Mouse (Mus musculus) megakaryocyte progenitor cell, adult 5-6 weeks (primary cell): ENCODE results near the gene Cd63. TPM values are rescaled to one million over a fixed set of nuclear protein-coding genes. Genes with fewer than 3 reads are reported as not detected.
A peak's percentile ranks its signal among the peaks of the same experiment; 100 is the strongest.

ENCODE experiments used
- ATAC-seq: replicated peaks from 2 replicates; pipeline ENCODE4 v1.8.0; 2016; ENCODE audit warnings: mild to moderate bottlenecking, moderate TSS enrichment, inconsistent platforms; ENCODE audit not compliant: poor library complexity
- total RNA-seq, 2 experiments: library from RNA; stranded (forward) in 1 of 2; stranded (reverse) in 1 of 2; fragments of 157-497, 149-512 nt in 1 of 2; fragments of 200-1000 nt in 1 of 2; gene quantifications; 2 replicates each; pipeline versions ENCODE4 v1.2.3 to v1.2.4; 2015 to 2017

The Cd63 gene
- total RNA-seq (2015) (210 and 275 TPM in 2 replicates), total RNA-seq (2017) (143 and 180 TPM in 2 replicates)

DNA sequence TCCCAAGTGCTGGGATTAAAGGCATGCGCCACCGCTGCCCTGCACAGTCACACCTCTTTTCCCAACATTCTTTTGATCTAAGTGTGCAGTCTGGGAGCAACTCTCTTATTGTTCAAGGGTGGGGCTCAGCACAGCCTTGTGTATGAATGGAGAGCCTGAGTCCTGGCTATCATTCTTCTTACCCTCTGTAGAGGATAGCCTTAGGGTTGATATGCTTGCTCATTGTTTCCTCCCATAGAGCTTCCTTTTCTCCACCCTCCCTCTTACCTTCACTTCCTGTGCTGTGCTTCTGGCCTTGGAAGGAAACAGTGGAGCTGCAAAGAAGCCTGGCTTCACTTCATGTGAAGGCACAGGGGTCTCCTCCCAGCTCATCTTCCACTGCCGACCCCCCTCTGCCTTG lies at the start of gene Cd63:
Gene Cd63 (plus strand): TSS at position 292 of the 400 bp plus-strand sequence.
- peak; percentile 17; the same call in 1 of the 2 replicates for ATAC-seq

DNA sequence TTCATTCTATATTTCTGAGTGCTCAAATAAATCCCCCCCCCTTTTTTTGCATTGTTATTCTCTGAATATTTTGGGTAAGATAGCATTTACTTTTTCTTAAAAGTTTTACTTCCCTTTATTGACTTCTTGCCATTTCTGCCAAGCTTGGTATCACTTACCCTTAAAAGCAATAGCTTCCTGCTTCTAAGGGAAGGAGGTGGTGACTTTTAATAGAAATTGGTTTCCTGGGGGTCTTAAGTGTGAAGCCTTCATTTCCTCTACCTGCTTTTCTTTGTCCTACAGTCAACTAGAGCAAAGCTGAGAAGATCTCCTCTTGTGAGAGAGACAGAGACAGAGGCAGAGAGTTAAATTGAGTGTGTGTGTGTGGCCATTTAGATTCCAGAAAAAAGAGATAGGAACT lies 39.6 kb upstream of the Cd63 start:
- ATAC-seq = no peak

DNA sequence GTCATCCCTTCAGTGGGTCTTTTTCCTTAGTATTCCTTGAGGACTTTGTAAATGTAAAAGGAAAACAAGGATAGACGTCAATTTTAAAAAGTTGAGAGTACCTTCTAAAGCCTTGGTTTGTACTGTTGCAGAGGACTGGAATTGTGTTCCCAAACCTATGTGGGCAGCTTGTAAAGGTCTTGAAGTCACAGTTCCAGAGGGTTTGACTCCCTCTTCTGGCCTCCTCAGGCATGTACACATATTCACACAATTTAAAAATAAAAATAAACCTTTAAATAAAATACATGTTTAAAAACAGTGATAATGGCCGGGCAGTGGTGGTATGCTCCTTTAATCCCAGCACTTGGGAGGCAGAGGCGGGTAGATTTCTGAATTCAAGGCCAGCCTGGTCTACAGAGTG lies 34.7 kb upstream of the Cd63 start:
- peak; percentile 79 for ATAC-seq

DNA sequence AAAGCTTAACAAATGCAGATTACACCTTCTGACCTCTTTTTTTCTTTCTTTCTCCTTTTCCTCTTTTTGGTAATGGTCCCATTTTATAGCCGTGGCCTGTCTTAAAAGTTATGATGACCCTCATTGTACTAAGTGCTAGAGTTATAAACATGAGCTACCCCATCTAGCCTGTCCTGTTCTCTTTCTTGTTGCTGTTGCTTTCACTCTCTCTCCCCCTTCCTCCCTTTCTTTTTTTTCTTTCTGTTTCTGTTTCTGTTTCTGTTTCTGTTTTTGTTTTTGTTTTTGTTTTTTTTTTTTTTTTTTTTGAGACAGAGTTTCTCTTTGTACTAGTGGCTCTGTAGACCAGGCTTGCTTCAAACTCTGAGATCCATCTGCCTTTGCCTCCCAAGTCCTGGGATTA lies 34.3 kb upstream of the Cd63 start:
- ATAC-seq = no peak

DNA sequence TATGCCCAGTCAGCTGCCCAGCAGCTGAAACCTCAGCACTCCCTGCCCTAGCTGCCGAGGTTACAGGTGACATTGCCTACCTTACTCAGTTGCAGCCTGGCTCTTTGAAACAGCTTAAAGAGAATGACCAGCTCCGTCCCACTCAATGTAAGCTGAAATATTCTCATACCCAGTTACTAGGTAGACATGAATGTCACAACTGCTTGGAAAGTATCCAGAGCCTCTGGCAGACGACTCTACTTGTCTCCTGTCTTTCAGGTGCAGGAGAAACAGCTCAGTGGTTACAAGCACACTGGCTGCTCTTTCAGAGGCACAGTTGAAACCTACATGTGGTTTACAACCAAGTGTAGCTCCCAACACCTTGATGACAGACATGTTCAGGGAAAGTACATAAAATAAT lies 30.4 kb upstream of the Cd63 start:
- no peak for ATAC-seq

DNA sequence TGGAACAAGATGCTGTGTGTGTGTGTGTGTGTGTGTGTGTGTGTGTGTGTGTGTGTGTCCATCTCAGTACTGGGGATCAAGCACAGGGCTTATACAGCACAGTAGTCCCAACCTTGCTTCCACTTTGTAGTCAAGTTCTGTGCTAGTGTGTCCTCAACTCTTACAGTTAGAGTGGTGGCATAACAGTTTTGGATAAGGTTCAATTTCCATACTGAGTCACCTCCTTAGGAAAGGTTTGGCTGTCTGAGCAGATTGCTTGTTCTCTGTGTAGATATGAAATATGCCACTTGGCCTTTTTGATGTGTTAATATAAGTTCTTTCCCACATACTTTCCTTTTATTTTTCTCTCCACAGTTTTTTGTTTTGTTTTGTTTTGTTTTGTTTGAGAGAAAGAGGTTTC lies 22.5 kb upstream of the Cd63 start:
- no peak for ATAC-seq

DNA sequence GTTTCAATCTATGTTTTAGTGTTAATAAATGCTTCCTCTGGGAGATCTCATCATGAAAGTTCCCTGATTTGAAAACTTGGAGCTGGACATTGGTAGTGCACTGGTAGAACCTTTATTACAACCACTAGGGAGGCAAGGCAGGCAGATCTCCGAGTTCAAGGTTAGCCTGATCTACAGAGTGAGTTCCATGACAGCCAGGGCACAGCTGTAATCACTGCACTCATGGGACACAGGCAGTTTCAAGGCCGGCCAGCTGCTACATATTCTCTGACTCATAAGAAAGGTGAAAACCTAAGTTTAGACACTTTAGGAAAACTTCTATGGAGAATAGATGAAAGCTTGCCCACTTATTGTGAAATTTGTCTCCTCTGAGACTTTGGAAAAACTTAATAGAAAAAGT lies 22.0 kb upstream of the Cd63 start:
- no peak for ATAC-seq

DNA sequence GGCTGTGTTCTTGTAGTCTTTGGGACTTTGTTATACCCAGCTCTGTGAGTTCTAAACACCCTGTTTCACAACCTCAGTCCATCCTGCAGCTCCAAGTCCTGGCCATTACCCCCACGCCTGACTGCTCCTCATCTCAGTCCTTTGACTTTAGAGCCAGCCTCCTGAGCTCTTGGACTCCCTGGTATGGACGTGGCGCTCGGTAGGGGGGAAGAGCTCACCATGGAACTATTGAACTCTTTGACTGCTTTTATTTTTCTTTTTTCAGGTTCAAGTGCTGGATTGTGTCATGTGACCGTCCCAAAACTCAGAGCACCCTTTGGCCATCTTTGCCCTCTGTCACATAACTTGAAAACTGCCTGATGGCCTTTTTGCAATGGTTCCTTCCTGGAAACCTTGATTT lies 18.7 kb upstream of the Cd63 start:
- no peak for ATAC-seq

DNA sequence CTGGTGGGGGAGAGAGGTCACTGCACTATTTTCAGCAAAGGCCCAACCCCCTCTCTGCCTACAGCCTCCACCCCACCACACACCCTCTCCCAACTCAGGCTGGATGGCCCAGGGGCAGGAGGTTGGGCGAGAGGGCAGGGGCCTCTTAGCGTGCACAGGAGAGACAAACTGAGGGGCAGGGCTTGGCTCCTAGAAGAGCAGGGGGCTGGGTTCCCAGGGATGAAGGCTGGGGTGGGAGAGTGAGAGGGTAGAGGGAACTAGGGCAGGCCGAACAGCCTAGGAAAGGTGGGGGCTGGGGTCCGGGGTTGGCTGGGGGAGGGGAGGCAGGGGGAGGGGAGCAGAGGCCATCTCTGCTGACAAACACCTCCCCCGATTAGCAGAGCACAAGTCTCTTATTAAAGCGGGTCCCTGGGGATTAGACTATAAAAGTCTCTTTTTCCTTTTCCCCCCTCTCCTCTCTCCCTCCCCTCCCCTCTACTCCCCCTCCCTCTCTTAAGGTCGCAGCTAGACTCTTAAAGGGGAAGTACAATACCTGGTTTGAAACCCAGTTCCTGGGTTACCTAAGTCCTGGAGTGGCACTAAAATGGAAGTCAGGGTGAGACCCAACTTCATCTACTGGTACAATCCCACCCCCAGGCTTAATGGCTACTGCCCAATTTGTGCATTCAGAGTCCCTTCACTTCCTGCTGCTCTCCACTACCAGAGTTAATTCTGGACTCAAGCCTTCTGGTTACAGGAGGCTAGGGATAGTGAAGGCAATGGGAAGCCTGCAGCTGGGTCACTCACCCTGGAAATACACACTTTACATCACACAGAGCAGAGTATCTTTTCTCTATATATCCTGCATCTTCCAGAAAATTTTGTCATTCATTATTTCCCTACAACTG lies 11.6 kb upstream of the Cd63 start:
- no peak for ATAC-seq

DNA sequence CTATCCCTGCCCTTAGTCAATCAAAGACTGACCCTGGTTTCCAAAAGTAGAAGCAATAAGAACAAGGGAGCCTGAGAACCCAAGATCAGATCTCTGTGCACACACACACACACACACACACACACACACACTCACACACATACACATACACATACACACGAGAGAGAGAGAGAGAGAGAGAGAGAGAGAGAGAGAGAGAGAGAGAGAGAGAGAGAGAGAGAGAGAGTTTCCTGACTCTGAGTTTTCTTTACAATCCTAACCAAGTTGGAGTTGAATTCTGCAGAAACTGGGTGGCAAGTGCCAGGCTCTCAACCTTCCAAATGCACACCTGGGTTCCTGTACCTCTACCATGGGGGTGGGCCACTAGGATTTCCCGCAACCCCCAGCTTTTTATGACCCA lies 10.9 kb upstream of the Cd63 start:
- ATAC-seq = no peak

DNA sequence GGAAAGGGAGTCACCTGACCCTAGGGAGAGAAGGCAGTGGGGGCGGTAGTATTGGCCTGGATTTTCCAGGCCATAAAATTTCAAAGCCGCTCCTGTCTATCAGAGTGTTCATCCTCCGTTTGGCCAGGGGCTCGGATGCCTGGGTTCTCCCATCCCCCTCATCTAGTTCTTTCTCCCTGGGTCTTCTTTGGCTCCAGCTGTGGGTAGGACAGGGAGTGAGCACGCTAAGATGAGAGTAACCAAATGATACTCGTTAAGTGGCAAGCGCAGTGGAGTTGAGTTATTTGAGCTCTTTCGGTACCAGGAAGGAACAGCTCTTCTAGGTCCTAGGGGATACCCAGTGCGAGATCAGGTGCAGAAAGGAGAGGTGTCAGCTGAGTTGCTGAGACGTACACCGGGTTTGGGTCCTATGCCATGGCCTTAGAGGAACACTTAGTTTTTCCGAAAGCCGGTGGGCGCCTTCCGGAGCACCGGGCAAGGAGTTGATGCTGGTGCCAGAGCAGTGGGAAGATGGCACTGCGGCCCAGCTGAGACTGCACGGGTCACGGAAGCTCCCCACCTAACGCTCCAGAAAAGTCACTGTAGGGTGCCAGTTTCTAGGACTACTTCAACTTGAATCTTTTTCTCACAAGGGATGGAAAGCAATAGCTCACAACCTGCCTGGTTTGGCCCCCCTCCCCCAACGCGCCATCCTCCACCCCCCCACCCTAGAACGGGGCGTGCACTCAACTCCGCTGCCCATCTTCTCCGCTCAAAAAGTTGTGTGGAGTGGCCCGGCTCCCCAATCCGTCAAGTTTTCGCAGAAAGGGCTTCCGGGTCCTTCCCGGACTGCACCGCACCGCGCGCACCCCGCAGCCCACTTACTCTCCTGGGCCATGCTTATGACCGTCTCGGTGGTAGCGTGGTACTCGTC lies 10.2 kb upstream of the Cd63 start:
- no peak for ATAC-seq

DNA sequence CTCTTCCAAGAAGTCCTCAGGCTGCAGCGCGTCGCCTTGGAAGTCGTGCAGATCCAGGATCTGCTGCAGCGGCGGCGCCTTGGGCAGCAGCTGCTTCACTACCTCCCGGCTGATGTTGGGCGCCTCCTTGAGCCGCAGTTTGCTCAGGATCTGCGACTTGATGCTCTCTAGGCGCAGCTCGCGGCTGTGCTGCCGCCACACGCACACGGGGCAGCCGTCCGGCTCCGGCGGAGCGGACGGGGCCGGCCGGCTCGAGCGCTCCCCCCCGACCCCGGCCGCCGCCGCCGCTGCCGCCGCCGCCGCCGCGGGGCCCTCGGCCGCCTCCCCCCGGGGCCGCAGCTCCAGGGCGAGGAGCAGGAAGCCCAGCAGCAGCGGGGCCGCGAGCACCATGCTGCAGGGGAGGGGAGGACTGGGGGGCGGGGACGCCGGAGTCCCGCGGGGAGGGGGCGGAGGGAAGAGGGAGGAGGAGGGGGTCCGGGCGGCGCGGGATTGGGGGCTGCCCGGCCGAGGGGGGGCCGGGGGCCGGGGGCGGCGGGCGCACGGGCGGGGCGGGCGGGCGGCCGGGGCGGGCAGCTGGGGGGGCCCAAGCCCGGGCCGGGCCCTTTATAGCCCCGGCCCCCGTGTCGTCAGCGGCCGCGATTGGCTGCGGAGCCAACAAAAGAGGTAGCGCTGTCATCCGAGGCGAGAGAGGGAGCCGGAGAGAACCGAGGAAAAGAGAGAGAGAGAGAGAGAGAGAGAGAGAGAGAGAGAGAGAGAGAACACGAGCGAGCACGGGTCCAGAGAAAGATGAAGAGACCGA lies 9.3 kb upstream of the Cd63 start, which contains the start of gene Gdf11:
Gene Gdf11 (minus strand): TSS at position 423 of the 799 bp plus-strand sequence.
- ATAC-seq = peak; percentile 21

DNA sequence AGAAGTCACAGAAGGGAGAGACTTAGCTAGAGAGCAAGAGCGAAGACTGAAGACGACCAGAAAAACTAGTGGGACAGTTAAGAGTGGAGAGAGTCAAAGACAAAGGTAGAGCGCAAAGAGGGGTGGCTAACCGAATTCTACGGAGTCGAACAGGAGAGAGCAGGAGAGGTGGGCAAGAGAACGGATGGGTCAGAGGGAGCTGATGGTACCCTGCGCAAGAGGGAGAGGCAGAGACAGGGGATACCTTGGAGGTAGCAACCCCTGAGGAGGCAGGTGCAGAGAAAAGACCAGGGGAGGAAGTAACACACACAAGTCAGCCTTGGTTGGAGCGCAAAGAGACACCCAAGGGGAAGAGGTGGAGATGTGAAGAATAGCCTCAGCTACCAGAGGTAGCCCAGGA lies 8.5 kb upstream of the Cd63 start:
- ATAC-seq = no peak

DNA sequence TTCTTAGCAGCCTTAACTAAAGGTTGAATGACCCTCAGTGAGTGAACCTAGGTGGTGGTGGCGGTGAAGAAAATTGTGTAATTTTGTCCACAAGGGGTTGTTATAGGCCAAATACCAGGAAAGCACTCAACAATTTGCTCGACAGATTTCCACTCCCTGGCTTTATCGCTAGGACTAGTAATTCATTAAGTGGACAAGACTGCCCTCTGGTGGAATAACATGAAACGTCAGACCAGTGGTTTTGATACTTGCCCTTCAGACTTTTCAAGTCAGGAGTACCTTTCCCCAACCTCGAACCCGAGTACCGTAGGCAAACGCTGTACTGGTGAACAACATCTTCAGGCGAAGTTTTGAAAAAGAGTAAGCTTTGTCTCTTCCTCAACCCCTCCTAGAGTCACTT lies 5.4 kb upstream of the Cd63 start:
- peak; percentile 73 for ATAC-seq

DNA sequence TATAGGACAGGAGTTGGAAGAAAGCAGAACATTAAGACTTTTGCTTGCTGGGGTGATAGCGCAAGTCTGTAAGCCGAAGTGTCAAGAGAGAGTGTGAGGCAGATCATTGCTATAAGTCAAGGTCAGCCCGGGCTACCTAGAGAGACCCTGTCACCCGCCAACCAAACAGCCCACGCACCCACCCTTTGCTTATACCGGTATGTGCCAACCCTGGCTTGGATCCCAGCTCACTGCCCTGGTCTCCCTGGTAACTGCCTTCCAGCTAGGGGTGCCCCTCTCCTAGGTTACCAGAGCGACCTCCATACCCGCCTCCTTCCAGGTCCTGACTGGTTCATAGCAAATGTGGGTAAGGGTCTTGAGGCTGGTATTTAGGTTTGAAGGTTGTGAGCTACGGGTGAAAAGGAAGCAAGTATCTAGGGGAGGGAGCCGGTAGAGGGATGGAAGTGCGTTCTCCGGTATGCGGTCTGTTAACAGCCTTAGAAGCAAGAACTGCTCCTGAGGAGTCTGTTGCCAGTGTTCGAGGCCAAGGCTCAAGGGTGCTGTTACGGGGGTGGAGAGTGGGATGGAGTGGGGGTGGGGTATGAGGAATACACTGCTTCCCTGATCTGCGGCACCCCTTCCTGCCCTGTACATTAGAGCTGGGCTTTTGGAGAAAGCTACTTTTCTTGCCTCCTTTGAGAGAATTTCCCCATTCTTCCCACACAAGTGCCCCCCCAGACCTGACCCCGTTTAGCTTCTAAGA lies 4.7 kb upstream of the Cd63 start:
- peak; percentile 14 for ATAC-seq

DNA sequence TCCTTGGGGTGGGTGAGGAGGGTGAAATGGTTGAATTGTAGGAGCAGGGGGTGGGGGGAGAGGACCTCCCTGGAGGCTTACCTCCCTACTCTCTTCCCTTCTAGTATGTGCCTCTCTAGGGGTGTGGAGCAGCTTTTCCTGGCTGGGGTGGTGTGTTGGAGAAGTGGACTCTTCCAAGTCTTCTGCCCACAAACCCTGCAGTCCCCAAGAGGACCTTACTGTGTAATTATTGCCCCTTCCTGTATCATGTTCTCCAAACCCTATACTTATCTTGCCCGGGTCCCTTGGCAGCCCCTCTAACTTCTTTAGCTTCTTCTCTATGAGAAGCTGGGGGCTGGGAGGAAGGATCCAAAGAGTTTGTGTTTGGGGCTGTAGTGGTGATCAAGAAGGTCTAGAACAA lies 4.0 kb upstream of the Cd63 start:
- ATAC-seq = no peak

DNA sequence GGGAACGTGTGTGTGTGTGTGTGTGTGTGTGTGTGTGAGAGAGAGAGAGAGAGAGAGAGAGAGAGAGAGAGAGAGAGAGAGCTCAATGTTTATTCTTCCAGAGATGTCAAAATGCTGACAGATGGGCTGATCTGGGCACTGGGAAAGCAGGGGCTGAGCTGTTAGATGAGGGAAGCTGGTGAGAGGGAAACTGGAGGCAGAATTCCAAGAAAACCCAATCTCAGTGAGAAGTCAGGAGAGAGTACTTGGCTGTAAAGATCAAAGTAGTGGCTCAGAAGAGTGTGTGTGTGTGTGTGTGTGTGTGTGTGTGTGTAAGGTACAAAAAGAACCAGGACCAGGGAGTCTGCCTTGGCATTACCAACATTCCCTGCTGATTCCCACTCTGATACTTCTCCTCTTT lies 3.3 kb upstream of the Cd63 start:
- no peak for ATAC-seq

DNA sequence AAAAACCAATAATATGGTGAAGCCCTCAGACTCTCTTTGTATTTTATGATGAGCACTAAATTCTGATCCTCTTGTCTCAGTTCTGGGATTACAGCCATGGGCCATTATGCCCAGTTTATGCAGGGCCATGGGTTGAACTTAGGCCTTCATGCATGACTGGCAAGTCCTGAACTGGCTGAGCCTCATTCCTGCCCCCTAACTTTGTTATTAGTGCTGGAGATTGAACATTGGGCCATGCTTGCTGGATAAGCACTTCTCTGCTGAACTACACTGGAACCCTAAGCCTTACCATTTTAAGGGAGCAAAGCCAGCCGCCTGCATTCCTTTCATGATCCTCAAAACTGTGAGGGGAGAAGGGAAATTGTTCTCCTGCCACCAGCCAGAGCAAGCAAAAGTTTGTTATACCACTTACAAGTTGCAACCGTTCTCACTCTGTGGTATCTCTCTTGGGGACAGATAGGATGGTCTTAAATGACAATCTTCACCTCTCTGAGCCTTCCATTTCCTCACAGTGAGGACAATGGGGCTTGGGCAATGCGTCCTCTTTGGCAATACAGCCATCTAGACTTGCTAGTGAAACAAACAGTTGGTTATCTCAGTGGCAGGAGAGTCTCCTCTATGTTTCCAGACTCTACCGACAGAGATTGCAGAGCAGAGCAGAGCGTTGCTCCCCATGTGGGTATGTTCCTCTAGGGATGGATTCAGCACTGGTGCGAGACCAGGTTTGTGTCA lies 864 bp upstream of the Cd63 start:
- ATAC-seq = peak; percentile 32

DNA sequence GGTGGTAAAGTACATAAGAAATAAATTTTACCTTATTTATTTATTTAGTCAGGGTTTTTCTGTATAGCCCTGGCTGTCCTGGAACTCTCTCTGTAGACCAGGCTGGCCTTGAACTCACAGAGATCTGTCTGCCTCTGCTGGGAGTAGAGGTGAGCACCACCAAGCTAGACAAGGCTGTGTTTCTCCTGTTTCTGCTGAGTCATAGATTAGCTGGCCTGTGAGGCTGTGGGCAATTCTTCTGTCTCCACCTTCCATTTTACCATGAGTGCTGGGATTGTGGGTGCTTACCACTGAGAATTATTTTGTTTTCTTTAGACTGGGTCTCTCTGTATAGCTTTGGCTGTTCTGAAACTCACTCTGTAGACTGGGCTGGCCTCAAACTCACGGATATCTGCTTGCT lies 620 bp downstream of the Cd63 start:
- ATAC-seq = peak; percentile 37; the same call in 1 of the 2 replicates
